Mouse (Mus musculus) v-Abl transformed pro-B cells (cell line): ENCODE data around the gene Clint1.
"Not testable (repeated sequence)": the region's sequence is repeated elsewhere in the genome, so short reads cannot be mapped to it uniquely, and the experiment has no call there.

Experiments used
- in situ Hi-C, 2 experiments: fragments of 400-800 bp; cut with MboI; formaldehyde crosslinking; loops; one replicate each; pipeline ENCODE4 v1.15.1; 2025; ENCODE audit not compliant: unreplicated experiment in 2 of 2

Clint1 gene

DNA sequence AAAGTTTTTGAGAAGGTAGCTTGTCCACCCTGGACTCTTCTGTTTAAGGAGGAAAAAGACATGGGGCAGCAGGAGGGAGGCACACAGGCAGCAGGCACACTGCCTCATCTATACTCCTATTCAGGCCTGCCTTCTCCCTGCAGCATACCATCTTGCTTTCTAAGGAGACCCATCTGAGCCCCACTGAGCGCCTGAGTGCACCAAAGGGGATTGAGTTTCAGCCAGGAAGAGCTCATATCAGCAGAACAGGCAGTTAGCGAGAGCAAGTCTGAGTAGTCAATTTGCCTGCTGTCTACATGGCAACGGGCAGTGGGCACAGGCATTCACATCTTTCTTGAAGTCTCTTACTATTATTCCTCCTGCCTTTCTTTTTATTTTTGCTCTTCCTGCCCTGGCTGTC is 5.8 kb upstream of the Clint1 start:
- in situ Hi-C loops, result no loop called here

DNA sequence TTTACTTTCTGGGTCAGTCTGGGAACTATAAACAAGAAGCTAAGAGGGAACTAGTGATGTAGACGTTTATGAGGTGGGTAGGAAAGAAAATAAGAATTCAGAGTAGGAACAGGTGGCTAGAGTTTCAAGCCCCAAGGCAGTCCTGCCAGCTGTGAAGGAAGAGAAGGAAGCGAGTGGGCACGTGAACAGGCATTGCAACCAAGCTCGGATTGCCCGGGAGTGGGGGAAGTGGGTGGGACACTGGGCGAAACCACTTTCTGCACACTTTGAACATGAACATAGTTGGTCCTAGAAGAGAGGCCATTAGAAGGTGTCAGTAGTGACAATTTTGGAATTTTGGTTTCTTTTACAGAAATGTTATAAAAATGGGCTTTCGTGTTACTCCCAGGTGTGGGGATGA is 4.3 kb upstream of the Clint1 start:
- in situ Hi-C loops, result no loop called here

DNA sequence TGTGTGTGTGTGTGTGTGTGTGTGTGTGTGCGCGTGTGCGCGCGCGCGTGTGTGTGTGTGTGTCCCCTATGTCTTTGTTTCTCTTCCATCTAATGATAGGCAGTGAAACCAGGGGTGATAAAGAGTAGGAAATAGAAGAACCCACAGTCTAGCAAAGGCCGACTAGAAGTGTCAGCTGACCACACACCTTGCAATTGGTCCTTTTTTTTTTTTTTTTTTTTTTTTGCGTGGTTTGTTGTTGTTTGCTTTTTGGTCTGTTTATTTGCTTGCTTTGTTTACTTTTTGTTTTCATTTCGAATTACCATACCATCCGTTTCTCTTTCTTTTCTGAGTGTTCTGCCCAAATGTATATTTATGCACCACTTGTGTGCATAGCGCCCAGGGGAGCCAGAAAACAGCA is 3.6 kb upstream of the Clint1 start:
- in situ Hi-C loops, result no loop called here

- in situ Hi-C loops, result no loop called here
Observed at GRCm38 (mm10) chr11:45849203-45849602, 2.6 kb upstream of the Clint1 start.

DNA sequence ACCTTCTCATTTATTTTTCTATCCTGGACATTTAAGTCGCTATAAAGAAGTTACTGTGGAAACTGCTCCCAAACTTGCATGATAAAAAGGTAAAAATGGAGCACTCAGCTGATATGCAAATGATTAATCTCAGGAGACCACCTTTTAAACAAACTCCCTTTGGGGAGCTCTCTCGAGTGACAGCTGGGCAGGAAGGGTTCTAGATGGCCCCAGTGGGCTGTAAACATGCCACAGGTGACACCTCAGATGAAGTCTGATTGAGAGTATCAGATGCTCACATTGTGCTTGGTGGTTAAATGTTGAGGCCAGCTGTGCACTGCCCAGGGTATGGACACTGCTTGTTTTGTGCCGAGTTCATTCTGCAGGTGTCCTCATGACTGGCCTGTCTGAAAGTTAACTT is 2.0 kb upstream of the Clint1 start:
- in situ Hi-C loops, result no loop called here

- in situ Hi-C loops, result no loop called here
Observed at GRCm38 (mm10) chr11:45850317-45850716, 1.5 kb upstream of the Clint1 start.

DNA sequence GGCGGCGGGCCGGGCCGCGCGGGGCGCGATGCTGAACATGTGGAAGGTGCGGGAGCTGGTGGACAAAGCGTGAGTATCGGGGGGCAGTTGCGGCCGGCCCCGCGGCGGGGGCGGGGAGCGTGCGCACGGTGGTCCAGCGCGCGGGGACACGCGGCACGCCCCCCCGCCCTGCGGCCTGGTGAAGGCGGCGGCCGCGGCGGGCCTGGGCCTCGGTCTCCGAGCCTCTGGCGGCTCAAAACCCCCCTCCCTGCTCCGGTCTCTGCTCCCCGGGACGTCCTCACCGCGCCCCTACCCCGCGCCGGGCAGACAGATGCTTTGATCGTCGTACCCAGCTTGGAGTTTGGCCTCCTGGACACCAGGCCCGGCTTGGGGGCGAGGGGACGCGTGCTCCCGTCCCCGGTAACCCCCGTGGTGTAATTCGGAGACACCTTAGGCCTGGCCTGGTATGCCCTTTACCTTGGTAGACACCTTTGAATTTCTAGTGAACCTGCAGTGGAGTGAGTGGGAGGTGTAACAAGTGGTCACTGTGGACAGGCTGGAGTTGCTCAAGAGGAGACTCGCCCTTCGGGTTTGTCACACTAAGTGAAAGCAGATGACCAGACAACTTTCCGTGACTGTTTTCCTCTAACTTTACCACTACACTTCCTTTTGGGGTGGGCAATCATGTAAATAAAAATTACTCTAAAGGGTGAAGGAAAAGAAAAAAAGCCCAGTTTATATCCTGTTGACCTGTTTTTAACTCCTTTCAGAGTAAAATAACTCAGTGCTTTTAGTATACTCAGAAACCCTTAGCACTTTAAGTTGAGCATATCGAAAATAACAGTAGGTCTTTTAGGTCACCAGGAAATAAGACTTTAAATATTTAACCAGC is 508 bp downstream of the Clint1 start:
- in situ Hi-C loops, result no loop called here

- in situ Hi-C loops, result no loop called here
Observed at GRCm38 (mm10) chr11:45852995-45853317, 1.1 kb downstream of the Clint1 start.

DNA sequence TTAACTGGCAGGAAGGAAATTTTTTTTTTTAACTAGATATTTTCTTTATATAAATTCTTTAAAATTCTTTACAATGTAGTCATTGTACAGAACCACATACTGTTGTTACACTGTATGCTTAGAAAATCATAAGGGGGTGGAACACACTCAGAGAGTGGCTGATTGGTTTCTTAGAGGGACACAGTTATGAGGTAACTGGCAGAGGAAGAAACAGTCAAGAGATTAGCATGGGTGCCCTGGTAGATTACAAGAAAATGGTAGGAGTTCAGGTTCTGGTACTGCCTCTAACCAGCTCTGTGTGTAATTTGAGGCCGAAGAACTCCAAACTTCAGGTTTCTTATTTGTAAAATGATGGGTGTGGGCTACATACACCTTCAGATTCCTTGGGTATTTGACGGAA is 2.1 kb downstream of the Clint1 start:
- in situ Hi-C loops, result no loop called here

GRCm38 (mm10) chr11:45854381-45854780 is 2.5 kb downstream of the Clint1 start:
- in situ Hi-C loops, result no loop called here

DNA sequence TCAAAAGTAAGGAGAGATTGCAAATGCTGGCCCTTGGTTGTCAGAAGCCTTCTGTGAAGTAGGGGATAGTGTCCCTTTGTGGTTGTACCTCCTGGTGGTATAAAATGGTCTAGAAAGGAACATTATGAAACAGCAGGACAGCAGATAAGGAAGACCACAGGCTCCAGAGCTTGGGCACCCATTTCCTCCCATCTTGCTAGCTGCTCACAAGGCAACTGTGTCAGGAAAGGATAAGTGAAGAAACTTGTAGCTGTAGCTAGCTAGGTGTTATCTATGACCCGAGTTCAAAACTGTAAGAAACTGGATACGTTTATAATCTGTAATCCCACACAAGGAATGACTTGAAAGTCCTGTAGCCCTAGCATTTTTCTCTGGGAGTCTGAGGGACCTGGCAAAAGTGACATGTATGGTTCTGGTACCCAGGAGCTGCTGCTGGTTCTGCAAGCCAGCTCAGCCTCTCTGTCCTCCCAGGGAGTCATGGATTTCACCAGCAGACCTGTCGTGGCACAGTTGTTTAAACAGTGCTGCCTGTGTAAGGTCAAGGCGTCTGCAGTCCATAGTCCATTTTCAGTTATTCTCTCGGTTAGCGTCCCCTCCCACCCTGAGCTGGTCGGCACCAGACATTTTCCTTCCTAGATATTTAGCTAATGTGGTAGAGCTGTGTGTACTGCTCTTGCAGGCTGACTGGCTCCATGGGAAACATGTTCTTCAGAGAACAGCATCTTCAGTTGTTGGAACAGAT is 3.7 kb downstream of the Clint1 start:
- in situ Hi-C loops, result no loop called here

DNA sequence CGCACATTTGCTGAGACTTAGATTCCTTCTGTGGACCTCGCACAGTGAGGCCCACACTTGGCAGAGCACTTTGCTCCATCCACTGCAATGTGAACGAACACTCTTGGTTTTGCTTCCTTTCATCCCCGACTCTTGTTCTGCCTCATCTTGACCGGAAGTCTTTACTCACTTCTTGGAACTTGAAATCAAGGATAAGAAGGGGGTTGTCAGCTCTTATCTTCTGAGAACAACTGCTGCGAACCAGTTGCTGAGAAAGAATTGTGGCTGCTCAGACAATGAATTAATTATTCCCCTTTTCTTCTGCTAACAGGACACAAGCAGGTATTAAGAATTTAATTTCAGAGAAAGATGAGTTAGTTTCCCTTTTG is 4.3 kb downstream of the Clint1 start:
- in situ Hi-C loops, result no loop called here

DNA sequence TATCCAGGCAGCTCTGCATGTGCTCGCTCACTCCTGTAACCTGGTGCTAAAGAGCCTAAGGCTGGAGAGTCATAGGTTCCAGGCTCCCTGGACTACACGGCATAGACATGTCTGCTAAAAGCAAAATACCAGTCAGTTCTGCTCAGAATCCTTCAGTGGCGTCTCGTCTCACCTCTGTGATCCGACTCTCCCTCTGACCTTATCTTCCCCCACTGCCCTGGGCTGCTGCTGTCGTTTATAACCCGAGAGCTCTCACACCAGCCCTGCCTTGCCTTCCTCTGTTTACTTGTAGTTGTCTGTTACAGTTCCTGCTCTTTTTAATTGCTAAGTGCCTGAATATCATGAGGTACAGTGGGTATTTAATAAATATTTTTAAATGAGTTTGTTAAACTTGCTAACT is 9.5 kb downstream of the Clint1 start:
- in situ Hi-C loops, result no loop called here

DNA sequence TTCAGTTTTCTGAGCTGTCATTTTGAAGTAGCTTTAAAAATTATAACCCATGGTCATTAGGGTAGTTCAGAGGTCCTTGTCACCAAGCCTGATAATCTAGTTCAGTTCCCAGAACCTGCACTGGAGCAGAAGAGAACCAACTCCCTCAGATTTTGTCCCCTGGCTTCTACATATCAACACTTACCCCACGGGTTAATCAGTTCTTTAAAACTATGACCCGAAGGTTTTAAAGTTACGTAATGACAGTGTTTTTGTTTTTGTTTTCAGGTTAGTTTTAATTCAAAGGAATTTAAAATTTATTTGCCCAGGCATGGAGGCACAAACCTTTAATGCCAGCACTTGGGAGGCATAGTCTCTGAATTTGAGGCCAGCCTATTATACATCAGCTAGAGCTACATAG is 12.6 kb downstream of the Clint1 start:
- in situ Hi-C loops, result no loop called here

DNA sequence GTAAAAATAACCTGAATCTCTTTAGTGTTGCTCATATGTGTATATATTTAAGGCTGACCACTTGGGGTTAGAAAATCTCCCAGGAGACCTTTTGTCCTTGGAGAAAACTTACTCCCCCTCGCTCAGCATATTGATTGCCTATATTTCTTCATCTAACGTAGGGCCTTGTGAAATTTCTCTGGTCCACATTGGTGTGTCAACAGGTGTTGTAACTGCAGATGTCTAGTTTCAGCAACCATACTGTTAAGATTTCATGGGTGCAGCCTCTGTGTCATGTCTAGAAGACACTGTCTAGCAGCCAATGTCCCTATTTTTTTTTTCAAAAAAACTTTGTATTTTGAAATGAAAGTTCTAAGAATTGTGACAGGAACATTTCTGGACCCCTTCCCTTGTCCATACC is 14.0 kb downstream of the Clint1 start:
- in situ Hi-C loops, result no loop called here

DNA sequence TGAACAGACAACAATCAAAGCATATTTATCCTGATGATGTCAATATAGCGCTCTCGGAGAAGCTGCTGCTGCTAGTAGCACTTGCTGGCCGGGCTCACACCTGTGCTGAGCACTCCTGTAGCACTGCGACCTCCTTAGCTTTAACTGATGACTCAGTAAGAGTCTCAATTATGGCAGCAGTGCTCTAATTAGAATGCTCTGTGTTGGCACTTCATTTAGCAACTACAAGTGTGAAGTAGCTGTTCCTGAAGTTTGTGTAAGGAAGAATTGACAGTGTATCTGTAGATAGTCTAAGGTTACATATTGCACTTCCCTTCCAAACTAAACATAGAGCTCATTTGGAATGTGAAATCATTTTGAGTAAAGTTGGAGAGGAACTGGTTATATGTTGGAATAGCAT is 14.7 kb downstream of the Clint1 start:
- in situ Hi-C loops, result no loop called here

DNA sequence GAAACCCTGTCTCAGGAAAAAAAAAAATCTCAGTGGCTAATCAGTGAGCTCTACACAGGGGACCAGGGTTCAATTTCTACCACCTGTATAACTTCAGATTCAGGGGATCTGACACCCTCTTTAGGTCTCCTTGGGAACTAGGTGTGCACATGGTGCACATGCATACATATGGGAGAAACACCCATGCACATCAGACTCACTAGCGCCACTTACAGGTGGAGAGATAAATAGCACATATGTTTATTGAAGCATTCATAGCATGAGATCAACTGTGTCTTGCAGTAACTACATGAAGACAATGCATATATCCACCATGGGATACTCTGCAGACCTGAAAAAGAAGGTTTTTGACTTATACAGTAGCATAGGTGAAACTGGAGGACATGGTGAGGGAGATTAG is 21.8 kb downstream of the Clint1 start:
- in situ Hi-C loops, result no loop called here

- in situ Hi-C loops, result no loop called here
Observed at GRCm38 (mm10) chr11:45874251-45874650, 22.4 kb downstream of the Clint1 start.

DNA sequence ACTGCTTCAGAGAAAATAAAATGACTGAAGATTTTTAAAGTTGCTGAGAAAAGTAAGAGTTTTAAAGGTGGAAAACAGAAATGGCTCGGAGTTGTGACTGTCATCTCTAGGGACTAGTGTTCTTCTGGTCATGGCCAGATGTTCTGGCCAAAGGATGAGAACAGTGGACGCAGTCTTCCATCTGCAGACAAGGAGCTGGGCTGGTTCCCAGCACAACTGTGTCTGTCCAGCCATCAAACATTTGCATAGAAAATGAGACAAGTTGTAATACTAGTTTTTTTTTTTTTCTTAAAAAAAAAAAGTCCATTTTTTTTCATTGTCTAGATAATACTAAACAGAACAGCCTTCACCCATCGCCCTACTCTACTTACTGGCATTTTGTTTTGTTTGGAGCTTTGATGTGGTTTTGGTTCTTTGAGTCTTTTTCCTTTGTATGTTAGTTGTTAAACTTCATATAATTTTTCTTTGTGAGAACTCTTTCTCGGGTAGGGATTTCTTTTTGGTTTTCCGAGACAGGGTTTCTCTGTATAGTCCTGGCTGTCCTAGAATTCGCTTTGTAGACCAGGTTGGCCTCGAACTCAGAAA is 23.6 kb downstream of the Clint1 start:
- in situ Hi-C loops, result no loop called here

DNA sequence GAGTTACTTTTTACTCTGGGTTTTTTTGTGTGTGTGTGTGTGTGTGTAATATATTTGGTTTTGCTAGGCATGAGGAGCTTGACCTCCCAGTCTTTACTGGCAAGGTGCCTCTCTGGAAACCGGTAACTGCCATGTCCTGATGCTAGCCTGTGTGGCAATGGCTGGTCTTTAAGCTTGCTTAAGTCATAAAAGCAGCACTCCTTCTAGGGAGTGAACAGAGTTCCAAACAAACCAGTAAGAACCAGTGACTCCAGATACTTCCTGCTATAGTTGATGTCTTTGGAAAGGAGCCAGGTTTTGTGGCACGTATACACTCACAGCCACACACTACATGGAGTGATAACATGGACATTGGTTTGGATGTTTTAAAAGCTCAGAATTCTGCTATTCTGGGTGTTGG is 24.2 kb downstream of the Clint1 start:
- in situ Hi-C loops, result no loop called here

DNA sequence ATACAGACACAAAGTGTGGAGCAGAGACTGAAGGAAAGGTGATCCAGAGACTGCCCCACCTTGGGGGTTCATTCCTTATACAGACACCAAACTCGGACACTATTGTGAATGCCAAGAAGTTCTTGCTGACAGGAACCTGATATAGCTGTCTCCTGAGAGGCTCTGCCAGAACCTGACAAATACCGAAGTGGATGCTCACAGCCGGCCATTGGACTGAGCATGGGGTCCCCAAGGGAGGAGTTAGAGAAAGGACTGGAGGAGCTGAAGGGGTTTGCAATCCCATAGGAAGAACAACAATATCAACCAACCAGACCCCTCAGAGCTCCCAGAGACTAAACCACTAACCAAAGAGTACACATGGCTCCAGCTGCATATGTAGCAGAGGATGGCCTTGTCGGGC is 27.5 kb downstream of the Clint1 start:
- in situ Hi-C loops, result not testable (repeated sequence)
